Comparison of ENCODE assay signal across 8 mouse cellular contexts in genomic region chrX:151803777-151804101, GRCm38 (mm10). TPM values are rescaled to one million over a fixed set of nuclear protein-coding genes. Genes with fewer than 3 reads are reported as not detected.
DNase-seq lines count a peak whose midpoint lies in the region; ATAC-seq and TF ChIP-seq lines count a peak whose summit lies in the region.

No protein-coding gene starts in this region.

- H3K27me3 ChIP-seq in hindbrain, embryonic 11.5 days (ENCODE audit: control insufficient read depth, insufficient read depth, low read length): no peaks in the 10 kb centered on the region
- no peaks in the 10 kb centered on the region for H3K27me3 ChIP-seq in small intestine, adult 2 months (ENCODE audit: control insufficient read depth, insufficient read depth, low read length)

- no peaks in the 10 kb centered on the region for H3K9me3 ChIP-seq in hindbrain, embryonic 11.5 days (ENCODE audit: control insufficient read depth, low read length)

- H3K4me2 ChIP-seq in hindbrain, embryonic 11.5 days (replicated peaks; ENCODE audit: low read depth, low read length): peak overlapping the region; percentile 48

- H3K4me1 ChIP-seq in bone marrow macrophage, adult 2 months (ENCODE audit: control insufficient read depth, insufficient read depth, low read length): peaks cover 2% of the 10 kb centered on the region; the same call in 1 of the 2 replicates
- no peaks in the 10 kb centered on the region for H3K4me1 ChIP-seq in hindbrain, embryonic 11.5 days (replicated peaks; ENCODE audit: control insufficient read depth, insufficient read depth, low read length)
- no peaks in the 10 kb centered on the region for H3K4me1 ChIP-seq in small intestine, adult 2 months (ENCODE audit: control insufficient read depth, insufficient read depth, insufficient read length, low read length)

- DNase-seq in kidney, adult 18-20 months: peak; percentile 58
- no peak for DNase-seq in kidney, adult 11 months
- DNase-seq in hindbrain, embryonic 11.5 days (ENCODE audit: low spot score): no peak
- DNase-seq in left cerebral cortex, postnatal 36 days (ENCODE audit: low spot score in 2 of 2): peak; percentile 28 to 49

- no peak for TF ChIP-seq POLR2A in bone marrow macrophage, adult 2 months (IDR thresholded peaks at IDR 0.05; ENCODE audit: borderline replicate concordance, low read depth, low read length)
- TF ChIP-seq POLR2A in small intestine, adult 2 months (IDR thresholded peaks at IDR 0.05; ENCODE audit: low read depth, low read length): no peak

- H3K4me3 ChIP-seq in bone marrow macrophage, adult 2 months (ENCODE audit: insufficient read depth, low read length): peak overlapping the region; percentile 86
- H3K4me3 ChIP-seq in hindbrain, embryonic 11.5 days (ENCODE audit: low read depth, low read length): peak overlapping the region; percentile 53
- H3K4me3 ChIP-seq in small intestine, adult 2 months (ENCODE audit: low read depth, low read length): peak overlapping the region; percentile 99

- 12% methylated on average over 20 of the region's 20 CpGs for WGBS in hindbrain, embryonic 11.5 days
- WGBS in small intestine, adult 2 months: 18% methylated on average over 20 of the region's 20 CpGs

- ATAC-seq in frontal cortex, adult (ENCODE audit: low TSS enrichment): peak; percentile 18; the same call in 1 of the 2 replicates
- peak; percentile 43 for ATAC-seq in hindbrain, embryonic 11.5 days (ENCODE audit: low FRiP score)
- peak; percentile 48 for ATAC-seq in megakaryocyte, adult 5-6 weeks (ENCODE audit: poor library complexity, severe bottlenecking)

- no peaks in the 10 kb centered on the region for H3K36me3 ChIP-seq in hindbrain, embryonic 11.5 days (ENCODE audit: control insufficient read depth, insufficient read depth, low read length)
- H3K36me3 ChIP-seq in small intestine, adult 2 months (ENCODE audit: control insufficient read depth, insufficient read depth, low read length): 0 out of 2 replicates have a peak, but pooled peaks cover 1% of the 10 kb centered on the region

- H3K9ac ChIP-seq in hindbrain, embryonic 11.5 days (ENCODE audit: low read depth, low read length): peak overlapping the region; percentile 59

- H3K27ac ChIP-seq in bone marrow macrophage, adult 2 months (ENCODE audit: insufficient read depth, low read depth, low read length): peak overlapping the region; percentile 89
- H3K27ac ChIP-seq in hindbrain, embryonic 11.5 days (ENCODE audit: low read depth, low read length): peak overlapping the region; percentile 86
- H3K27ac ChIP-seq in small intestine, adult 2 months (ENCODE audit: insufficient read depth, low read depth, low read length): peak overlapping the region; percentile 99

- no peak for TF ChIP-seq CTCF in bone marrow macrophage, adult 2 months (IDR thresholded peaks at IDR 0.05; ENCODE audit: low read depth, low read length)
- no peak for TF ChIP-seq CTCF in small intestine, adult 2 months (IDR thresholded peaks at IDR 0.05; ENCODE audit: extremely low read depth, insufficient read length, insufficient replicate concordance, low read depth, low read length)

- intact Hi-C loops in left cerebral cortex, postnatal 36 days (cut with DNase I): loop anchor here (2.0 to 5.0 kb wide), 3 partner anchors 169 to 1146 kb away; partner anchors contain the start of genes Phf8 and Tro

RNA-seq across cellular contexts. Expression of gene Huwe1, which starts 3.1 kb away (rescaled TPM):
- polyA plus RNA-seq in bone marrow macrophage, adult 2 months (2012; ENCODE audit: insufficient read depth, insufficient read length, missing spikeins): 69.1 and 79.1 TPM in 2 replicates
- 75.2 and 117 TPM in 2 replicates for polyA plus RNA-seq in hindbrain, embryonic 11.5 days (2014; fragmentation: Nextera tagmentation; extraction: Ambion mirVana)
- total RNA-seq in left cerebral cortex, postnatal 36 days (2021): 100 to 1,000 TPM; 258 to 308 TPM
- 79.3 and 80.7 TPM in 2 replicates for total RNA-seq in megakaryocyte, adult 5-6 weeks (2015)
- 53.6 and 67.7 TPM in 2 replicates for total RNA-seq in megakaryocyte, adult 5-6 weeks (2017)
- polyA plus RNA-seq in small intestine, adult 2 months (2012; rRNA removed): 28.7 and 36.2 TPM in 2 replicates

Comparison
In these comparisons a context has a peak if more than half of its experiments do, and no peak if none do; other contexts are left out.
1. DNase-seq: peak in kidney, adult 18-20 months (single experiment) and left cerebral cortex, postnatal 36 days (2 of 2); none in kidney, adult 11 months (single experiment) and hindbrain, embryonic 11.5 days (single experiment).
2. Peak in every context shown above with its lines, with median percentiles within 50 percentile points of each other: H3K27ac ChIP-seq, H3K4me3 ChIP-seq and ATAC-seq.